ENCODE assay signal across 15 mouse cellular contexts in genomic region chr9:15023049-15023448, GRCm38 (mm10).
"Had no signal": no experiment of that assay in that cellular context is flagged by ENCODE, and none has a peak within 500 bp of the region (broad histone marks: within the 10 kb centered on the region; RNA-seq: fewer than 3 reads in every experiment).

No protein-coding gene starts in this region.

- H3K9ac ChIP-seq: limb, embryonic 12.5 days; liver, embryonic 13.5 days; liver, postnatal 0 days; lung, embryonic 15.5 days; stomach, embryonic 15.5 days had no signal

- H3K36me3 ChIP-seq: liver, embryonic 13.5 days; lung, embryonic 15.5 days had no signal

- H3K4me3 ChIP-seq: layer of hippocampus, adult 2 months; limb, embryonic 12.5 days; liver, embryonic 13.5 days; lung, embryonic 15.5 days; midbrain, embryonic 10.5 days; myocyte; stomach, embryonic 15.5 days had no signal

- H3K27me3 ChIP-seq: limb, embryonic 12.5 days; liver, embryonic 13.5 days; lung, embryonic 15.5 days; stomach, embryonic 15.5 days had no signal

- H3K4me2 ChIP-seq: limb, embryonic 12.5 days; liver, embryonic 13.5 days; lung, embryonic 15.5 days; stomach, embryonic 15.5 days had no signal

- H3K4me1 ChIP-seq: limb, embryonic 12.5 days; lung, embryonic 15.5 days; midbrain, embryonic 10.5 days; stomach, embryonic 15.5 days had no signal

- H3K9me3 ChIP-seq: limb, embryonic 12.5 days; liver, embryonic 13.5 days; lung, embryonic 15.5 days; stomach, embryonic 15.5 days had no signal

- DNase-seq: kidney, postnatal 10 days; kidney, postnatal 4 days; liver; liver, embryonic 13.5 days; liver, postnatal 0 days; midbrain, embryonic 14.5 days; right cerebral cortex, postnatal 14 days; thymus, adult 2 months; thymus, postnatal 36 days had no signal

- H3K27ac ChIP-seq: layer of hippocampus, adult 2 months; limb, embryonic 12.5 days; liver, embryonic 13.5 days; lung, embryonic 15.5 days; midbrain, embryonic 10.5 days; stomach, embryonic 15.5 days had no signal

- ATAC-seq: liver, postnatal 0 days had no signal
